Mouse (Mus musculus) naive thymus-derived CD4-positive, alpha-beta T cell, adult 2 months (primary cell): ENCODE measurements at regions not wholly inside any gene's neighbourhood (a gene's known extent, or its start where the extent isn't known, plus 50 kb on each side); places are given as distances from the start of the nearest gene placed in this dataset.
"Not testable (repeated sequence)": the region's sequence is repeated elsewhere in the genome, so short reads cannot be mapped to it uniquely, and the experiment has no call there.

Experiments
- DNase-seq: peaks from one replicate; pipeline ENCODE4 v3.0.0-alpha.2; 2011; ENCODE audit warnings: low read depth

DNA sequence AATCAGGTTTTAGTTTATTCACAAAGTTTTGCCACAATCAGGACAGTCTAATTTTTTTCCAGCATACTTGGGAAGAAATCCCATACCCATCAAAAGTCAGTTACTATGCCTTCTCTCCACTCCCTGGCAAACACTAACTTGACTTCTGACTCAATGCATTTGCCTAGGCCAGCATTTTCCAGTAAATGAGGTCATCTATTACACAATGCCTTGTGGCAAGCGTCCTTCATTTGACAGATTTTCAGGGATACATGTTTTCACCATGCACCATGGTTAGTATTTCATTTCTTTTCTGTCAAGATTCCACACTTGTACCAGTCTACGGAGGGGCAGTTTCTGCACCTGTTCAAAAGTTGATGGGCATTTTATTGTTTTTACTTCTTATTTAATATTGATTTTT is 88.4 kb upstream of the Slc2a12 start:
- DNase-seq = not testable (repeated sequence)

DNA sequence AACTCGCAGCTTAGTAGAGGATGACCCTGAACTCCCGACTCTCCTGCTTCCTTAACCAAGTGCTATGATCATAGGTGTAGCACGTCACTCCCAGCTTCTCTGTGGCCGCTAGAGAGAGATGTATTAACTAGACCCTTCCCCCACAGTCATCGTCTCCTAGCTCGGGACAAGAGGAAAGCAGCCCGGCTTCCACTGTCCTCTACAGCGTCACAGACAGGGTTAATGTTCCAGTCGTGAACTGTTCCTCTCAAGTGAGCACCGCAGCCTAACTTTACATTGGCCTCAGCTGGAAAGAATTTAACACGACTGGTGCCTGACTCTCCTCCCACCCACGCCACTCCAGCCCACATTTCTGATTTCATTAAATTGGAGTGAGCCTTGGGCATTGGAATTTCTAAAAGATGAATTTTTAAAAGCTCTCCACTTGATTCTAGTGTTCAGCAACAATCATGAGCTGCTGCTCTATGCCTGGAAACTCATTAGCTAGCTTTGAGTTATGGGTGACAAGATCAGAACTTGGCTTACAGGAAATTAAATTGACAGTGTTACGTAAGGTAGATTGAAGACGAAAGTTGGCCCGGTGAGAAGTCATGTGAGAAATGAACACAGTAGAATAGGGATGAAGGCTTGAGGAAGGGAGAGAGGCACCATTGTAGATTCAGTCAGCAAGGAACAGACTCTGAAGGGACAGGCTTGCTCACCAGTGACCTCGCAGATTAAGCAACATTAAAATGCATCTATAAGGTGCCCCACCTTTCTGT is 75.4 kb upstream of the Slc2a12 start:
- not testable (repeated sequence) for DNase-seq

DNA sequence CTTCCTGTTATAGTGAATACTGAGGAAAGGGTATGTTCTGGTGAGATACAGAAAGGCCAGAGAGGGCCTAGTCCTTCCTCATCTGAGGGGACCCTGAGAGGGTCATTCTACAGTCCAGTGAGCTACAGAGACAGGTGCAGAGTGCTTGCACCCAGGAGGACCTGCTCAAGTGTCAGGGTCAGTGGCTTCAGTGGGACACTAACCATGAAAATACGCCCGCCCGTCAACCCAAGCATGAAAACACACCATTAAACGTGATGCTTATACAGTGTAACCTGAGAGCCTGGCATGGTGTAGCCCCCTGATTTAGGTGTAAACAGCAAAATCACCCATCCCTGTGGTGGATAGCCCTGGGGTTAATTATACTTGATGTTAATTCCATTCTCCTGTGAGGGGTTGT is 70.8 kb upstream of the Slc2a12 start:
- not testable (repeated sequence) for DNase-seq

DNA sequence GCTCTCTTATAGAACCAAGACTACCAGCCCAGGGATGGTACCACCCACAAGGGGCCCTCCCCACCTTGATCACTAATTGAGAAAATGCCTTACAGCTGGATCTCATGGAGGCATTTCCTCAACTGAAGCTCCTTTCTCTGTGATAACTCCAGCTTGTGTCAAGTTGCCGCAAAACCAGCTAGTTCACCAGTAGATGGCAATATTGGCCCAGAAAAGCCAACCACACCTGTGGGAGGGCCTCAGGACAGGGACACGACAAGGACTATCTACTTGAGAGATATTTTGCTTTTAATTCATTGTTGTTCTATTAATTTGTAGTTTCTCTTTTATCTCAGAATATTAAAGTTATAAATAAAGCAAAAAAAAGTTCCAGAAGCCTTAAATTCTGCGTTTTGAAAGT is 65.4 kb upstream of the Slc2a12 start:
- DNase-seq = peak; percentile 27

DNA sequence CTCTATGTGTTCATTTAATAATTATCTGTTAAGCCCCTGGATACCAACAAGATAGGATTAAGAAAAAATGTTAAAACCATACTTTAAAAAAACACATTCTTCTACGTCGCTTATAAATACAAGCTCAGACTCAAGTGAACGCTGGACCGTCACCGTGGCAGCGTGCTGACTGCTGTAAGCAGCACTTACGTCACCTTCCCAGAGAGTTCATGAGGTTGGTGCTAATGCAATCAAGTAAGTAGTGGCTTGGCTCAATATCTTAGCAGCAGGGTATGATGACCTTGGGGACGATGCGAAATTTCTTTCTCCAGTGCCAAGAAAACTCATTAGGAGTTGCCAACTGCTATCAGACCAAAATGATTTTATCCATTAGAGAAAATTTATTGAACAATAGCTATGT is 63.5 kb upstream of the Slc2a12 start:
- DNase-seq = not testable (repeated sequence)

DNA sequence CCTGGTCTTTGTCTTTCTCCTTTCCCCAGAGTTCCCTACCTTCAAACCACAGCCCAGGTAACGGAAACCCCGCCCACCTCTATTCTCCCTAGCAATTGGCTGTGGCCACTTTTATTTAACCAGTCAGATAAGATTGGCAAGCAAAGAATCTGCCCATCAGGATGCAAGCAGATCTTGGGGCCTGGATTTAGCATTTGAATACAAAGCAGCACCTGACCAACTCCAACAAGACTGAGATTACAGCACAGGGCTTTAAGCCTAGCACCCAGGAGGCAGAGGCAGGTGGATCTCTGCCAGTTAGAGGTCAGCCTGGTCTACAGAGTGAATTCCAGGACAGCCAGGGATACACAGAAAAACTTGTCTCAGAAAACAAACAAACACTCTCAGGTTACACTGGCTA is 61.5 kb upstream of the Slc2a12 start:
- DNase-seq = not testable (repeated sequence)

DNA sequence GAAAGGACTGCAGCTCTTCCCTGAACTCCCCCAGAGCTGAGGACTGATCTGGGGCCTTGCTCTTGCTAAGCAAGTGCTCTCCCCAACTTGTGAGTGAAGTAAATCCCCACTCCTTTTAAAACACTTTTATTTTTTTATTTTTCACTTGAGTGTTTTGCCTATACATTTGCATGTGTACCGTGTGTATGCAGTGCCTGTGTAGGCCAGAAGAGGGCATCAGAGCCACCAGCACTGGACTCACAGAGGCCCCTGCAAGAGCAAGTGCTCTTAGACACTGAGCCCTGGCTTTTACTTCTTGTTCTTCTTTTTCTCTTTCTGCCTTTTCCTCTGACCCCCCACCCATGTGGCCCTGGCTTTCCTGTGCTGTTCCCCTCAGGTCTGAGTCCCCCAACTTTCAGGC is 56.2 kb upstream of the Slc2a12 start:
- DNase-seq = not testable (repeated sequence)

DNA sequence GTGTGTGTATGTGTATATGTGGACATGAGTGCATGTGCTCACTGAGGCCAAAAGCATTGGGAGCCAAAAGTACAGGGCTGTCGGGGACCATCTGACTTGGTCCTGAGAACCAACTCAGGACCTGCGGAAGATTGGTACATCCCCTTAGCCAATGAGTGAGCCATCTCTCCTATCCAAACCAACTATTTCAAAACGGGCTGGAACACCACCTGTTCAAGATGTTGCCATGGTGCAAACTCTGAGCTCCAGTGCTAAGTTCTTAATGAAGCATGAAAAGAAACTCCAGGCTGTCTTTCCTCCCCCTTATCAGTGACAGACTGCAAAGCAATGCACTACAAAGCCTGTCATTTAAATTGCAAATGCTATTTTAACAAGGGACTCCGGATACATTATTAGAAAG is 53.1 kb upstream of the Slc2a12 start:
- DNase-seq = not testable (repeated sequence)

DNA sequence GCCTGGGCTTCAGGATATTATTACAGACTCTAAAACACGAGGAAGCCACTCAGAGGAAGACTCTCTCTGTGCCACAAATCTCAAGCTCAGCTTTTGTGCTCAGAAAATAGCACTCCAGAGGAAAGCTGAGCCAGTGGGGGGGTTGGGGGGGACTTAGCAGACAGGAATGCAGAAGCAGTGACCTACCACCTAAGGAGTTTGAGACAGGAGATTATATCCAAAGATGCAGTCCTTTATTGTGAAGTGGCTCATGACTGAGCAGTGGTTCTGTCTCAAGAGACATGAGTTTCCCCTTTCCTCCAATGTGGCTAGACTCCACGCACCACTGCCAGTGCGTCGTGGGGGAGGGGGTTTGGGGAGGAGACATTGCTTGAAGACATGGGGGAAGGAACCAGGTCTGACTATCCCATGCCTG is 52.6 kb upstream of the Slc2a12 start:
- not testable (repeated sequence) for DNase-seq

DNA sequence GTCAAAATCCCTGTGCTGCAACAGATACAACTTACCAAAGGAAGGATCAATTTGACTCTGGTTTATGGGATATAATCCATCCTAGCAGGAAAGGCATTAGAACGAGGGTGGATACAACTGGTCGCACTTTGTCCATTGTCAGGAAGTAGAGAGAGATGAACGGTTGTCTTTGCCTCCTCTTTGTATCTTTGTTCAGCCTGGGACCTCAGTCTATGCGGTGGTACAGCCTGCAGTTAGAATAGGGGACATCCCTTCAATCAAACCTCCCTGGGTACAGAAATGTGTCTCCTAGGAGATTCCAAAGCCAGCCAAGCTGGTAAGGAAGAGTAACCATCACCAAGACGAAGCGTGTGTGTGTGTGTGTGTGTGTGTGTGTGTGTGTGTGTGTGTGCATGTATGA is 52.1 kb upstream of the Slc2a12 start:
- DNase-seq = not testable (repeated sequence)
